Mouse (Mus musculus): ENCODE measurements at regions not wholly inside any gene's neighbourhood (a gene's known extent, or its start where the extent isn't known, plus 50 kb on each side); places are given as distances from the start of the nearest gene placed in this dataset.

DNA sequence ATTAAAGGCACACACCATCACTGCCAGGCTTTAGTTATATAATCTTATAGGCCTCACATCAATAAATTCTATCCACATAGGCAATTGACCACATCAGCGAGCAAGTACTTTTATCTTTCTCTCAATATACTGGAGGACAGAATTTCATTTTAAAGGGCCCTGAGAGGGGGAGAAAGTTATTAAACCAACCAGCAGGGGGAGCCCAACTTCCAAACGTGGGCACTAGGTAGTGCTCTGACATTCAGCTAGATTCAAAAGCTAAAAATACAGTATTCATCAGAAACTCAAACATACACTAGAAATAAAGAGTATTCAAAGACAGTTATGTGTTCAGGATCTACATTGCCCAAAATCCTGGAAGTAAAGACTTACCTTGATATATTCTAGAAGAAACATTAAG is 595.7 kb downstream of the Gm19410 start:
- peak; percentile 76 for ATAC-seq (ENCODE audit: insufficient number of reproducible peaks, low FRiP score, low TSS enrichment)

DNA sequence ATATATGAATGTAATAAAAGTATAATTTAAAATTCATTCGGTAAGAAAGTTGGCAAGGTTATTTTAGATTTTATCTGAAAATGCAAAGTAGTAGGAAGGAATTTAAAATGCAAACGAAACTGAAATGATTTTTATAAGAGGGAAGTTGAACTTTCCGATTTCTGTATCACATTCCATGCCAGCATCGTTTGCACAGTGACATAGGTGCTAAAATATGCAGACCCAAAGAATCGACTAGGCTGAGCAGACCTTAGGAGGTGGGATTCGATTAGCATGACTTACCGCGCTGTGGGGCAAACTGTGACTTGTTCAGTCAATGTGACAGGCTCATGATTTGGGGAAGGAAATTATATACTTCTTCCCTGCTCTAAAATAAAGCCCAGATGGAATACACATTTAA is 596.2 kb downstream of the Gm19410 start:
- no peak for ATAC-seq (ENCODE audit: insufficient number of reproducible peaks, low FRiP score, low TSS enrichment)

DNA sequence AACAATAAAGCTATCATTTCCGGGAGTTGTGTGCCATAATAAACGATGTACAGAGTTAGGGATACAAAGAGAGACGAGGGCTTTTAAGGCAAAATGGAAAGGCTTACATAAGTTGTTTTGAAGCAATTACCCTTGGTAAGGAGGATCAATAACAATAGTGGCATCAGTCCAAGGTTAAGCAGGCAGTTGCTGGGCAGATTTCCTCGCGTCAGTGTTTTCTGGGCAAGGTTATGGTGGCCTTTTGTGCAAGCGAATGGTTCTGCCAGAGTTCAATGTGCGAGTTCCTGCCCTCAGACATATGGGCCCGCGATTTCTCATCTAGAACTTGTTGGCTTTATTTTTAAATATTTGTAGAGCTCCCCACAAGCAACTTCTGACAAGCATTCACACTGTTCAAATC is 597.7 kb downstream of the Gm19410 start:
- no peak for ATAC-seq (ENCODE audit: insufficient number of reproducible peaks, low FRiP score, low TSS enrichment)

DNA sequence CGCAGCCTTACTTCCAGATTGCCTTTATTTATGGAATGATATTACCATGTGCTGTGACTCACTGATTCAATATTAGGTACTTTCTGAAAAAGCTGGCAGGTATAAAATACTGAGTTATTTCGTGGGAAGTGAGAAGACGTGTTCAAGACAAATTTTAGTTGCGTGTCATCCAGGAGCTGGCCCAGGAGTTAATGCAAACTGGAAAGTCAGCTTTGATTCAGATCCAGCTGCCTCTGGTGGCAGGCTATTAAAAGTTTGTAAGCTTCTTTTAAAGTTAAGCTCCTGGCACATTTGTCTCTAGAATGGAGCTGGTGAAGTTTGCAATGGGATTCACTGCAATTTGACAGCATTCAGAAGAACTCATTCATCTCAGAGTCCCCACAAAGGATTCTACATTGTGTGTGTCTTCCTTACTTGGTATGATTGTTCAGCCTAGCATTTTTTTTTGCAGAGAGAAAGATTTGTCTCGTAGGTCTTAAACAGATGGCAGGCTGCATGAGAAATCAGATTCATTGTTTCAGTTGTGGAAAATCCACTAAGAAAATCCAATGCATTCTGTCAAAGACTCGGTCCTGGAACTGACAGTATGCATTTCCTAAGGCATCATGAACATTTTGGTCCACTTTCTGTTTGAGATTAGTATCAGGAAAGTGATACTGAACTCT is 599.1 kb downstream of the Gm19410 start:
- no peak for ATAC-seq (ENCODE audit: insufficient number of reproducible peaks, low FRiP score, low TSS enrichment)

DNA sequence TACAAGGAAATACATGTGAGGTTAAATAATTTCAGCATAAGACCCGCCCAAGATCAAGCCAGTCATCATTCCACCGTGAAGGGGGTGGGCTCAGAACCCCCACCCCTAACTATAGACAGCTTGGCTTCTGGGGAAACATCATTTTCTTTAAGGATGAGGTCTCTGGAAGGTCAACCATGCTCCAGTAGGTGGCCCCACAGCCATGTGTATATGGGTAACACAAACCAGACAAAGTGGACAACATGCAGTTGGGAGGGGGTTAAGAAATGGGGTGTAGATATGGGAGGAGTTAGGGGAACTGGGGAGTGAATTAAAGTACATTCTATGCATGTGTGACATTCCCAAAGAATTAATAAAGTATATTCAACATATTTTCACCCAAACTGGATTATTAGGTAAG is 600.4 kb downstream of the Gm19410 start:
- peak; percentile 85; the same call in 1 of the 2 replicates for ATAC-seq (ENCODE audit: insufficient number of reproducible peaks, low FRiP score, low TSS enrichment)

DNA sequence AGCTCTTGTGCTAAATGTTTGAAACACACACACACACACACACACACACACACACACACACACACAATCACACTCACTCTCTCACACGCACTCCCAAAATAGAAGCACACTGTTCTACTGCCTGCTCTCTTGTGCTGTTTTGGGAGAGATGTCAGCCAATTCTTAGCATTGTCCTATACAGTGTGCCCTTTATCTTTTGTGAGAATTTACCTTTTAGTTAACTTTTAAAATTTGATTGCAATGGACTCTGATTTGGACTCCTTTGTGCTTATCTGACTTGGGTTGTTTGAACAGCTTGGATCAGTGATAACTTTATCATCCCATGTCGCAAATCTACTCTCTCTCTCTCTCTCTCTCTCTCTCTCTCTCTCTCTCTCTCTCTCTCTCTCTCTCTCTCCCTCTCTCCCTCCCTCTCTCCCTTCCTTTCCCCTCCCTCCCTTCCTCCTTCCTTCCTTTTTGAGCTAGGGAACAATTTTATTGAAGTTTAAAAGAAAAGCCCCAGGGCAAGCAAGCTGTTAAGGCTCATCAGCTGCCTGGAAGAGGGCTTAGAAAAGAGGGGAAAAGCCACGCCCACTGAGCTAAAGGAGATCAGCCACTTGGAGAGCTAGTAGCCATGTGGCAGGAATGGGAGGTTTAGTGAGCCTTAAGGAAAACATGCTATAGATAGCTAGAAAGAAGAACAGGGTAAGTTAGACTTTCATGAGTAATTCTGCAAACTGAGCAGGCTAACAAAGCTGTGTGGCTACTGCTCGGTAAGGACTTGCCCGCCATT is 611.2 kb downstream of the Gm19410 start:
- ATAC-seq (ENCODE audit: insufficient number of reproducible peaks, low FRiP score, low TSS enrichment) = no peak

DNA sequence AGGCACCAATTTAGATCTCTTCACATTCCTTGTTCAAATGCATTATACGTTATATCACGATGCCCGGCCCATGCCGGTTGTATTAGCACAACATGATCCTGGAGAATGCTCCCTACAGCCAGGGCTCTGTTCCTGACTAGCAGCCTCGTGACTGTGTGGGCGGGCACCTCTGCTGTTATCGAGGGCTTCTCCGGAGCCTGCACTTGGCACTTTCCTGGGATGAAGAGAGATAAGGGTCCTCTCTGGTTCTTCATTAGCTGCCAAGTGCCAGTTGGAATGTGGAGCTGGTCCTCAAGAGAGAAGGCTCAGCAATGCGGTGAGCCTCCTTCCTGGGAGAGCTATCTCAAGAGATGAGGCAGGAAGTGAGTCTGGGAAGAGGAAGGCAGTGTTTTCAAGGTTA is 598.9 kb upstream of the AI429214 start:
- ATAC-seq (ENCODE audit: insufficient number of reproducible peaks, low FRiP score, low TSS enrichment) = no peak

DNA sequence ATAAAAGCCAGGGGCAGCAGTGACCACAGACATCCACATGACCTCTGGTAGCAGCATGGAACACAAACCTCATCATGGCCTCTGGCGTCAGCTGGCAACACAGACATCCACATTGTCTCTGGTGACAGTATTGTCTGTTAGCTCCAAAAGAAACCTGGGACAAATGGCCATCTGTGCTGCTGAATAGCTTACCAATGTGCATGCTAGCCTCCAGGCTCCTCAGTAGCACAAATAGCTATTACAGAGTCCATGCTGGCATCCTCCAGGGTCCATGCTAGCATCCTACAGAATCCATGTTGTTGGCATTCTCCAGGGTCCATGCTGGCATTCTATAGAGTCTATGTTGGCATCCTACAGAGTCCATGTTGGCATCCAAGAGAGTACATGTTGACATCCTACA is 596.9 kb upstream of the AI429214 start:
- peak; percentile 45; the same call in 1 of the 2 replicates for ATAC-seq (ENCODE audit: insufficient number of reproducible peaks, low FRiP score, low TSS enrichment)

DNA sequence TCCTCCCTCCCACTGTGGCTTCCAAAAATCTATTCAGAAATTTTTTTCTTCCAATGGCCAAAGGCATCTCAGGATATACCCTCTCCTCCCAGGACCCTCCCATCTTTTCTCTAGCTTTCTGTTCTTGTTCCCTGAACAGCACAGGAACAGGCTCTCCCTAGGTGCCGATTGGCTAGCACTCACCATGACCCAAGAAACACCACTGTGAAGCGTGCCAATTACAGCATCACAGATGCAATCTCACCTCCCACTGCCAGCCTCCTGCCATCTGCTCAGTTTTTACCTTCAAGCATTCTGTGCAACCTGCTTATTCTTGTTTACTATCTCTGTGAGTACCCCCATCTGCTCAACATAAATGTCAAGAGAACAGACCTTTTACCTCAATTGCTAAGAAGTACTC is 586.7 kb upstream of the AI429214 start:
- ATAC-seq (ENCODE audit: insufficient number of reproducible peaks, low FRiP score, low TSS enrichment) = peak; percentile 100

All from cerebellum, adult (tissue).